9 mouse cellular contexts compared by ENCODE assay signal in the genomic region with DNA sequence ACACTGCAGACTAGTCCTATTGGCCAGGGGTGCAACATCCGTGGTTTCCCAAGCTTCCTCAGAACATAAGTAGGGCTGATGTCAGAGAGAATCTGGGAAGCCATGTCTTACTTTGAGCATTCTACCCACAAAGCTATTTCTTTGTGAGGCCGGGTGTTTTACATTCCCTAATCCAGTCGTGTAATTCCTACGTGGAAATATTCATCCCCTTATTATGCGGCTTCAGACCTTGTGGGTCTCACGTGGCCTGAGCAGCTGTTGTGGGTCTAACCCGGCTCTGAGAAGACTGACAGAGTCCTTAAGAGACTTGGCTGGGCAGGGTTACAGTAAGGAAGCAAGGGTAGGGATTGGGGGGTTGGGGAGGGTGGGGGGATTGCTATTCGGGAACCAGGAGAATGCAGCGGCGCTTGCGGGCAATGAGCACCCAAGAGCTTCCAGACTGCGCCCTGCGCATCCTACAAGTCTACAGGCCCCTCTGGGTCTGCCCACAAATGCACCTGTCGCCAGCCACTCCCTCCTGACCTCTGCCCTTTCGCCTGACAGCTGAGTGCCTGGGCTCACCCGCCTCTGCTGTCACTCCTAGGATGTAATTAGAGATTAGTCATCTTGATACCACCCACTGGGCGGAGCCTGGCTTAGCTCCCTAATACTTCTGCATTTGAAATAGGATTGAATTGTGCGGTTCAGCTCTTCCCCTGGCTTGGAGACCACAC. TPM values are rescaled to one million over a fixed set of nuclear protein-coding genes. Genes with fewer than 3 reads are reported as not detected.
DNase-seq lines count a peak whose midpoint lies in the region; ATAC-seq lines count a peak whose summit lies in the region.
"Had no signal": no experiment of that assay in that cellular context is flagged by ENCODE, and none has a peak within 500 bp of the region (broad histone marks: within the 10 kb centered on the region; RNA-seq: fewer than 3 reads in every experiment).

No protein-coding gene starts in this region.

- H3K9me3 ChIP-seq in heart, embryonic 11.5 days (replicated peaks; ENCODE audit: control insufficient read depth, low read length), result 0 out of 2 replicates have a peak, but pooled peaks cover 2% of the 10 kb centered on the region

- peak; percentile 90 for ATAC-seq in common myeloid progenitor, adult 5-6 weeks (replicated peaks; ENCODE audit: low read depth, poor library complexity, severe bottlenecking)
- peak; percentile 88 to 93 for ATAC-seq in hematopoietic stem cell, adult 5-6 weeks (replicated peaks in 1 of 2; ENCODE audit: insufficient read depth in 1 of 2, low FRiP score in 2 of 2, low TSS enrichment in 1 of 2, low read depth in 1 of 2, poor library complexity in 2 of 2, severe bottlenecking in 2 of 2)
- ATAC-seq in heart, embryonic 11.5 days (replicated peaks; ENCODE audit: insufficient number of reproducible peaks, low FRiP score, low TSS enrichment), result no peak
- ATAC-seq in megakaryocyte, adult 5-6 weeks (ENCODE audit: poor library complexity, severe bottlenecking), result no peak

- H3K27ac ChIP-seq in heart, embryonic 11.5 days (ENCODE audit: low read depth, low read length), result no peak overlapping the region

- 0 out of 2 replicates have a peak, but pooled peaks cover 3% of the 10 kb centered on the region for H3K4me1 ChIP-seq in heart, embryonic 11.5 days (ENCODE audit: control insufficient read depth, insufficient read depth, low read length)

- H3K27me3 ChIP-seq in heart, embryonic 11.5 days (ENCODE audit: control insufficient read depth, insufficient read depth, low read length), result no peaks in the 10 kb centered on the region

- no peak overlapping the region for H3K4me3 ChIP-seq in heart, embryonic 11.5 days (ENCODE audit: low read depth, low read length)

- 35% methylated on average over 18 of the region's 18 CpGs for WGBS in heart, embryonic 11.5 days (ENCODE audit: insufficient replicate concordance)

- H3K9ac ChIP-seq in heart, embryonic 11.5 days (ENCODE audit: low read depth, low read length), result no peak overlapping the region

- no peak overlapping the region for H3K4me2 ChIP-seq in heart, embryonic 11.5 days

- DNase-seq in kidney, postnatal 10 days, result peak; percentile 29
- no peak for DNase-seq in kidney, adult 11 months
- DNase-seq in lung, postnatal 36 days, result peak; percentile 58
- no peak for DNase-seq in c-Kit-positive CD71-positive TER-119-positive erythroid progenitor cells, embryonic 14.5 days (ENCODE audit: low spot score)

- no peaks in the 10 kb centered on the region for H3K36me3 ChIP-seq in heart, embryonic 11.5 days (ENCODE audit: control insufficient read depth, insufficient read depth, low read length)

RNA-seq across cellular contexts. Expression of a gene that starts 15.5 kb away (rescaled TPM):
- total RNA-seq in common myeloid progenitor, adult 5-6 weeks (2017), result not detected in 2 replicates
- not detected in 2 replicates for total RNA-seq in hematopoietic stem cell, adult 5-6 weeks (2017)
- 4.7 and 5.5 TPM in 2 replicates for polyA plus RNA-seq in heart, embryonic 11.5 days (2014; fragmentation: Nextera tagmentation; extraction: Ambion mirVana)
- not detected in 2 replicates for total RNA-seq in megakaryocyte, adult 5-6 weeks (2015)
- total RNA-seq in megakaryocyte, adult 5-6 weeks (2017), result not detected in 2 replicates
- total RNA-seq: MEL had no signal

RNA-seq across cellular contexts. Expression of a gene that starts 44.8 kb away (rescaled TPM):
- not detected in 2 replicates for total RNA-seq in common myeloid progenitor, adult 5-6 weeks (2017)
- total RNA-seq in hematopoietic stem cell, adult 5-6 weeks (2017), result not detected in 2 replicates
- polyA plus RNA-seq in heart, embryonic 11.5 days (2014; fragmentation: Nextera tagmentation; extraction: Ambion mirVana), result not detected in 2 replicates
- not detected in 2 replicates for total RNA-seq in megakaryocyte, adult 5-6 weeks (2015)
- total RNA-seq in megakaryocyte, adult 5-6 weeks (2017), result not detected in 2 replicates
- total RNA-seq: MEL had no signal

Comparison
In these comparisons a context has a peak if more than half of its experiments do, and no peak if none do; other contexts are left out.
1. DNase-seq: peak in kidney, postnatal 10 days (single experiment) and lung, postnatal 36 days (single experiment); none in kidney, adult 11 months (single experiment) and c-Kit-positive CD71-positive TER-119-positive erythroid progenitor cells, embryonic 14.5 days (single experiment).
2. ATAC-seq: peak in common myeloid progenitor, adult 5-6 weeks (single experiment) and hematopoietic stem cell, adult 5-6 weeks (2 of 2); none in heart, embryonic 11.5 days (single experiment) and megakaryocyte, adult 5-6 weeks (single experiment).